Mouse (Mus musculus) left cerebral cortex, postnatal 4 days (tissue): ENCODE measurements at regions not wholly inside any gene's neighbourhood (a gene's known extent, or its start where the extent isn't known, plus 50 kb on each side); places are given as distances from the start of the nearest gene placed in this dataset.

Source experiments
- DNase-seq: peaks from one replicate; pipeline ENCODE4 v3.0.0-alpha.2; 2022
- intact Hi-C: fragments of 180-260 bp; cut with DNase I; formaldehyde crosslinking; loops from one replicate; pipeline ENCODE4 v1.15.1; 2025

GRCm38 (mm10) chr1:52397460-52397859 lies 103.0 kb downstream of the Nab1 start:
- no peak for DNase-seq
- intact Hi-C loops, result no loop called here

GRCm38 (mm10) chr1:52392933-52393332 lies 107.5 kb downstream of the Nab1 start:
- DNase-seq, result no peak
- intact Hi-C loops, result no loop called here

- no peak for DNase-seq
- intact Hi-C loops, result no loop called here
These were observed 111.6 kb downstream of the Nab1 start for GRCm38 (mm10) chr1:52388836-52389235.

DNA sequence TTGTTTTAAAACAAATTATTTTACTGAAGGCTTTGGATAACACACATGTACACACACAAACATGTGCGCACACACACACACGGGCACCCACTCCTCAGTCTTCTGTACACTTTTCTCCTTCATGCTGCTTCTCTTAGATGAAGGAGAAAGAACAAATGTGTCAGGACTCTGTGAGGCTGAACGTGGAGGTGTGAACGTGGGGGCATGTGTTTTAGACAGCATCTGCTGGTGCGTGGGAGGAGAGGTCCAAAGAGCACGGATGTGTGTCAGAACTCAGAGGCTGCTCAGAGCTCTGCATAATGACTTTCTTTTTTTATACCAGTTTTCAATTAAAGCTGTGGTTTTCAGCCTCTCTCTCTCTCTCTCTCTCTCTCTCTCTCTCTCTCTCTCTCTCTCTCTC lies 112.4 kb downstream of the Nab1 start:
- no peak for DNase-seq
- intact Hi-C loops, result no loop called here

- DNase-seq, result no peak
These were observed 113.4 kb downstream of the Nab1 start for GRCm38 (mm10) chr1:52387062-52387461.

GRCm38 (mm10) chr1:52375320-52375719 lies 125.2 kb downstream of the Nab1 start:
- DNase-seq, result no peak

More at GRCm38 (mm10) chr1:52387062-52387461, 113.4 kb downstream of the Nab1 start:
- intact Hi-C loops, result no loop called here

DNA sequence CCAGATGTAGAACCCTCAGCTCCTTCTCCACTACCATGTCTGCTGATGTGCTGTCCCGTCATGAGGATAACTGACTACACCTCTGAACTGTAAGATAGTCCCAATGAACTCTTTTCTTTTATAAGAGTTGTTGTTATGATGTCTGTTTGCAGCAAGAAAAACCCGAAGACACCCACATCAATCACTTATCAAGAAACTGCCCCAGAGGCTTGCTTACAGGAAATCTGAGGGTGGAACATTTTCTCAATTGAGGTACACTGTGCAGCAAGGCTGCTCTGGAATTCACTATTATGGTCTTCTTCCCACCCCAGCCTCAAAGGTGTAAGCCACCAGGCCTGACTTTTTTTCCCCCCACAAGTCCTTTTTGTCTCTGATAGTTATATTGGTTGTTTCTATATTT lies 125.8 kb downstream of the Nab1 start:
- intact Hi-C loops, result no loop called here

More at GRCm38 (mm10) chr1:52375320-52375719, 125.2 kb downstream of the Nab1 start:
- intact Hi-C loops, result no loop called here

GRCm38 (mm10) chr1:52373817-52374216 lies 126.7 kb downstream of the Nab1 start:
- intact Hi-C loops, result no loop called here
- DNase-seq, result no peak

More for the DNA sequence above, 125.8 kb downstream of the Nab1 start:
- DNase-seq, result no peak

DNA sequence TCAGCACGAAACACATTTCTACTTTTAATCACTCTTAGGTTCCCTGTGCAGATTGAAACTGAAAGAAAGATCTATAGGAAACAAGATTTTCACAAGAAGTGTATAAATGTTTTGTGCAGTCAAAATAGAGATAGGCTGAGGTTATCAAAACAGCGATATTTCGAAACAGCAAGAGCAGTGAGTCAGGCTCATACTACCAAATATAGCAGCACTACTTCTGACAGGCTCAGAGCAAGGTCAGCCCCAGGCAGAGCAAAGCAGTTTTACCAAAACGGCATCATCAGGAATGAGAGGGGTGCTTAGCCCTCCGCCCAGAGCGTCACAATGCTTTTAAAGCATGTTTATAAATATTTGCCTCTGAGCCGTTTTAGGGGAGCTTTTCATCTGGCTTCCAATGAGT lies 133.4 kb upstream of the Gls start:
- intact Hi-C loops, result no loop called here
- no peak for DNase-seq

GRCm38 (mm10) chr1:52363625-52364024 lies 130.6 kb upstream of the Gls start:
- intact Hi-C loops, result no loop called here
- DNase-seq, result no peak

DNA sequence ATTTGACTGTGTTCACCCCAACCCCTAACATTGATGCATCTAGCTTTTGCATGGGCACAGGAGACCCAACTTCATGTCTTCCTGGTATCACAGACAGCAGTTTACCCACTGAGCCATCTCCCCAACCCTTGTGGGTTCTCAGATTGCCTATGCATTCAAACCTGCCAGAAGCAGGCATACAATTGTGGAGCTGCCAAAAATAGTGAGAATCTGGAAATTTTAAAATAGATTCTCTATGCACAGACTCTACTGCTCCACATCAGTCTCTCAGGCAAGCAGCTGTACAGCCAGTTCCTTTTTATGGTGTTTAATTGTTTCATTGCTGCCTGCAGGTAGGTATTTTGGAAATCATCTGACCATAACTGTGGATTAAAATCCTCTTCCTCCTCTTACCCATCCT lies 129.9 kb upstream of the Gls start:
- intact Hi-C loops, result no loop called here
- no peak for DNase-seq

DNA sequence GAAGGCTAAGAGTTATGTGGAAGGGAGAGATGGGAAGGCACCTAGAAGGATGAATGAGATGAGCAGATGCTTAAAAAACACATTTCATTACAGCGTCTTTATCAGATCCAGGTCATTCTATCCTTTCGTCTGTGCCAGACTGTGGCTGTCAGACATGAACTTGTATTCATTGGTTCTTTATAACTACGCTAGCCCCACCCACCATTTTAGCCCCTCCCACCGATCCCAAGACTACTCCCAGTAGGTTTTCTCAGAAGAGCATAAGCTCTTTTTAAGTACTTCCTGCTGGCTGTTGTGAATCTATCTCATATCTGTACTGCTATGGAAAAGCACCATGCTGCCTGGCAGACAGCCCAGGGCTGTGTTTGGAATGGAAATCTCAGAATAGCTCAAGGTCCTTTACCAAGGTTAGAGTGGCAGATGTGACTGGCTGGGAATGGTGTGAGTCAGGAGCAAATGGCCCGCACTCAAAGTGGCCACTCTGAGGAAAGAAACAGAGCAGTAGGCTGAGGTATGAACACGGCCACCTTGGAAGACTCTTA lies 121.1 kb upstream of the Gls start:
- intact Hi-C loops, result no loop called here
- peak; percentile 19 for DNase-seq

- DNase-seq, result no peak
- intact Hi-C loops, result no loop called here
These were observed 109.1 kb upstream of the Gls start for GRCm38 (mm10) chr1:52342127-52342526.

- no peak for DNase-seq
- intact Hi-C loops, result no loop called here
These were observed 105.7 kb upstream of the Gls start for GRCm38 (mm10) chr1:52338704-52339103.

- intact Hi-C loops, result no loop called here
- no peak for DNase-seq
These were observed 105.2 kb upstream of the Gls start for GRCm38 (mm10) chr1:52338243-52338642.

- DNase-seq, result no peak
- intact Hi-C loops, result no loop called here
These were observed 103.7 kb upstream of the Gls start for GRCm38 (mm10) chr1:52336696-52337095.

- DNase-seq, result no peak
- intact Hi-C loops, result no loop called here
These were observed 99.0 kb upstream of the Gls start for GRCm38 (mm10) chr1:52332013-52332412.

DNA sequence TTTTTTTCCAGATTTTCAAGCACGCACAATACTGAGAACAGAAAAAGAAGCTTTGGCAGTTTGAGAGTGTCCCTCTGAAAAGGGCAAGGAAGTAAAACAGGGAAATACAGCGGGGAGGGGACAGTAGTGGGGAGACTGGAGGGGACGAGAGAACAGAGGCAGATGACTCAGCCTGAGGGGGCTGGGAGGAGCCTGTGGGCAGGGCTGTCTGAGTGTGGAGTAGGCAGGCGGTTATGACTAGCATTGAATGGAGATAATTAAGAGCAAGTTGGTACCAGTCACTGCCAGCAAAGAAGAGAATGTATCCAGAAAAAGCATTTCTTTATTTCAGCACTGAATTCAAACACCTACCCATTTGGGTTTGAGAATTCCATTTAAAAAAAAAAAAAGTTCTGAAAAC lies 98.4 kb upstream of the Gls start:
- intact Hi-C loops, result no loop called here
- DNase-seq, result no peak

- intact Hi-C loops, result no loop called here
- DNase-seq, result no peak
These were observed 97.5 kb upstream of the Gls start for GRCm38 (mm10) chr1:52330496-52330895.

DNA sequence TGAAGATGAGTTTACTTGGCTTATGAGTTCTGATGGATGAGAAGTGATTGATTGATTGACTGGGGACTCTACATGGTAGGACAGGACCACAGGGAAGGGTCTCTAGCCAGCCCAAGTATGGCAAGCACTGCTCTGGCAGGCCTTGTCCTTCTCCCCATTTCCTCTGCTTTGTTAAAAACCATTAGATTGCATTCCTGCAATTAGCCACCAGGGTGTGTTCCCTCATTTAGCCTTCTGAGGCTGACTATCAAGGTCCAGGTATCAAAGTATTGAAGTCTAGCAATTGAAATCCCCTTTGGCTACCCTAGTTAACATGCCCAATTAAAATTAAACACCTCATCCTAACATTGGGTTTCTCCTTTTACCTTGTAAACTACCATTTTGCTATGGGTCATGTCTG lies 95.5 kb upstream of the Gls start:
- intact Hi-C loops, result no loop called here
- no peak for DNase-seq

- intact Hi-C loops, result no loop called here
- no peak for DNase-seq
These were observed 91.3 kb upstream of the Gls start for GRCm38 (mm10) chr1:52324356-52324755.

GRCm38 (mm10) chr1:52312076-52312633 lies 79.1 kb upstream of the Gls start:
- intact Hi-C loops, result no loop called here
- DNase-seq, result no peak

GRCm38 (mm10) chr1:52306892-52307291 lies 73.9 kb upstream of the Gls start:
- DNase-seq, result peak; percentile 17

More at GRCm38 (mm10) chr1:52306892-52307291, 73.9 kb upstream of the Gls start:
- intact Hi-C loops, result loop anchor here (10.0 kb wide), 1 partner anchor 438 kb away; no protein-coding TSS in a partner anchor
